Mouse (Mus musculus) limb, embryonic 14.5 days (tissue): ENCODE results near the gene Igsf23. TPM values are rescaled to one million over a fixed set of nuclear protein-coding genes. Genes with fewer than 3 reads are reported as not detected.
A peak's percentile ranks its signal among the peaks of the same experiment; 100 is the strongest.

ENCODE experiments used
- ATAC-seq: fragments of 200-750 bp; cut with Nextera tagmentation; 2 replicates; pipeline ENCODE4 v1.8.0; 2017; ENCODE audit warnings: low read depth, moderate number of reproducible peaks, moderate TSS enrichment; ENCODE audit not compliant: low FRiP score
- DNase-seq: peaks from one replicate; pipeline ENCODE4 v3.0.0-alpha.2; 2015; ENCODE audit warnings: low spot score
- H3K27ac ChIP-seq: fragments of 300-500 bp; sonication (generic); replicated peaks from 2 replicates; pipeline ENCODE4 v1.5.1; 2014; ENCODE audit warnings: low read depth, mild to moderate bottlenecking, low read length, moderate library complexity, mixed read lengths
- H3K27me3 ChIP-seq: fragments of 300-500 bp; sonication (generic); 2 replicates; pipeline ENCODE4 v1.6.1; 2014; ENCODE audit warnings: low read length, mixed read lengths; ENCODE audit not compliant: control insufficient read depth, insufficient read depth
- H3K36me3 ChIP-seq: fragments of 300-500 bp; sonication (generic); 2 replicates; pipeline ENCODE4 v1.6.1; 2014; ENCODE audit warnings: mild to moderate bottlenecking, low read length, moderate library complexity, mixed read lengths; ENCODE audit not compliant: control insufficient read depth, insufficient read depth
- H3K4me1 ChIP-seq: fragments of 300-500 bp; sonication (generic); 2 replicates; pipeline ENCODE4 v1.6.1; 2014; ENCODE audit warnings: antibody characterized with exemption, low read length, mixed read lengths; ENCODE audit not compliant: control insufficient read depth, insufficient read depth
- H3K4me2 ChIP-seq: fragments of 300-500 bp; sonication (generic); replicated peaks from 2 replicates; pipeline ENCODE4 v1.6.1; 2014; ENCODE audit warnings: low read depth, mild to moderate bottlenecking, low read length, moderate library complexity; ENCODE audit not compliant: severe bottlenecking
- H3K4me3 ChIP-seq: fragments of 300-500 bp; sonication (generic); replicated peaks from 2 replicates; pipeline ENCODE4 v1.5.1; 2014; ENCODE audit warnings: low read length
- H3K9ac ChIP-seq: fragments of 300-500 bp; sonication (generic); 2 replicates; pipeline ENCODE4 v1.6.1; 2014; ENCODE audit warnings: mild to moderate bottlenecking, low read depth, low read length, moderate library complexity; ENCODE audit not compliant: severe bottlenecking
- H3K9me3 ChIP-seq: fragments of 300-500 bp; sonication (generic); 2 replicates; pipeline ENCODE4 v1.6.1; 2016; ENCODE audit warnings: low read length; ENCODE audit not compliant: control insufficient read depth
- POLR2A ChIP-seq: fragments of 200-500 bp; IDR thresholded peaks from 2 replicates; pipeline ENCODE4 v1.8.0; 2012; ENCODE audit warnings: inconsistent platforms, mild to moderate bottlenecking, moderate library complexity, borderline replicate concordance; ENCODE audit not compliant: insufficient read depth, insufficient read length; ENCODE audit errors: extremely low read depth
- WGBS: fragments of 180-500 bp; shearing (Covaris S2); extraction: QIAGEN DNeasy Blood & Tissue Kit; methylation state at CpG from one replicate; pipeline ENCODE4 v1.1.7; 2014; 5-methylcytosine and 5-hydroxymethylcytosine counted together
- polyA plus RNA-seq, 2 experiments: library from polyadenylated mRNA; depleted of rRNA in 1 of 2; stranded (reverse) in 1 of 2; unstranded in 1 of 2; fragments of >200 nt; fragmentation: Nextera tagmentation in 1 of 2; extraction: Ambion mirVana in 1 of 2; gene quantifications; 2 replicates each; pipeline versions ENCODE4 v1.2.1 to v1.2.3; 2012 to 2014

The Igsf23 gene
- polyA plus RNA-seq, 2 experiments, result 0.09 to 0.30 TPM

DNA sequence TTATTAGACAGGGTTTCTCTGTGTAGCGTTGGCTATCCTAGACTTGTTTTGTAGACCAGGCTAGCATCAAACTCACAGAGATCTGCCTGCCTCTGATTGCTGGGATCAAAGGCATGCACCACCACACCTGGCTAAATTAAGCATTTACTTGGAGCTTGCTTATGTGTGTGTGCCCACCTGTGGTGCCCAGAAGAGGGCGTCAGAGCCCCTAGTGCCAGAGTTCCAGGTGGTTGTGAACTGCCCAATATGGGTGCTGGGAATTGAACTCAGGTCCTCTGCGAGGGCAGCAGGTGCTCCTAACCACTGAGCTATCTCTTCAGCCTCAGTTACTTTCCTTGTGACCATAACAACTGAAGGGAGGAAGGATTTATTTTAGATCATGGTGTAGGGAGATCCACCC, 18.6 kb upstream of the Igsf23 start:
- no peak overlapping the region for H3K4me2 ChIP-seq
- H3K4me1 ChIP-seq, result no peaks in the 10 kb centered on the region
- ATAC-seq (no peak), DNase-seq (no peak)
- no peak overlapping the region for H3K27ac ChIP-seq
- 0 out of 2 replicates have a peak, but pooled peaks cover 5% of the 10 kb centered on the region for H3K9me3 ChIP-seq
- H3K9ac ChIP-seq, result no peak overlapping the region
- WGBS, result 73% methylated on average over 3 of the region's 3 CpGs
- H3K4me3 ChIP-seq, result no peak overlapping the region
- TF ChIP-seq POLR2A, result no peak
- H3K27me3 ChIP-seq, result no peaks in the 10 kb centered on the region
- no peaks in the 10 kb centered on the region for H3K36me3 ChIP-seq

DNA sequence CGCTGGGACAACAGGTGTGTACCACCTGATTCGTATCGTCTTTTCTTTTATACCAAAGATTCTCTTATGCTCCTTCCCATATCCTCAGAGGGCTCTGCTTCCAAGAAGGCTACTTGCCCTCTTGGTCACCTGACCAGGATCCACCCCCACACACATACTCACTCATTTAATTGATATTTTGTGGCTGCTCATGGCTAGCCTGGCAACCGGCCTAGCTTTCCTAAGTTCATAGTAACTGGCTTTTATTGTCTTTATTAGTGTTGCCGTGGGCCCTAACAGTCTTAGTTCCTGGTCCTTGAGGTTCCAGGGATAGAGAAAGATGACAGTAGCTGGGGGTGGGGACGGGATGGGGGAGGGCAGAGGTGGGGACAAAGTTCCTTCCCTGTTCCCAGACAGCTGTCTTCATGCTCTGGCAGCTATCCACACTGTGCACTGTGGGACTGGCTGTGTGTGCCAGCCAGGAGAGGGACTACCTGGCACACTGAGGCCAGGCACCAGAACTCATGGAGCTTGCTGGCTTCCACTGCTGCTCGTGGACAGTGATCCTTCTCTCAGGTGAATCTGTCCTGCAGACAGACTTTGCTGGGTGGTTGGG, 14.5 kb upstream of the Igsf23 start, which contains the start of gene Ceacam20:
TSS of gene Ceacam20 (plus strand) at position 428 of the 595 bp plus-strand sequence.
- no peaks in the 10 kb centered on the region for H3K27me3 ChIP-seq
- no peak within 1 kb of the TSS for H3K4me3 ChIP-seq
- ATAC-seq, result no peak
- DNase-seq, result no peak
- no peak within 1 kb of the TSS for H3K27ac ChIP-seq
- no peak for TF ChIP-seq POLR2A
- no peaks in the 10 kb centered on the region for H3K4me1 ChIP-seq
- H3K4me2 ChIP-seq, result no peak within 1 kb of the TSS
- WGBS, result 77% methylated on average over 7 of the region's 7 CpGs
- no peak within 1 kb of the TSS for H3K9ac ChIP-seq
- 0 out of 2 replicates have a peak, but pooled peaks cover 2% of the 10 kb centered on the region for H3K9me3 ChIP-seq
- H3K36me3 ChIP-seq, result no peaks in the 10 kb centered on the region

DNA sequence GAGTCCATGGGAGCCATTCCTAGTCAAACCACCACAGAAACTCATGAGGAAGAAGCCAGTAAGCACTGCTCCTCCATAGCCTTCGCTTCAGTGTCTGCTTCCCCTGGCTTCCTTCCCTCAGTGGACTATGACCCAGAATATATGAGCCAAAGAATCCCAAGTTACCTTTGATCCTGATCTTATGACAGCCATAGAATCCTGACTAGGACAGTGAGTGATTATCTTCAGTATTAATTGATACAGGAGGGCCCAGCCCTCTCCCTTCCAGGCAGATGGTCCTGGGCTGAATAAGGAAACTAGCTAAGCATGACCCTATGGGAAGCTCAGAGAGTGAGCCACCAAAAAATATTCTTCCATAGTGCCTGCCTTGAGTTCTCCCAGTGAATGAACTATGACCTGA, 11.9 kb upstream of the Igsf23 start:
- no peak overlapping the region for H3K4me2 ChIP-seq
- ATAC-seq, result no peak
- no peak overlapping the region for H3K4me3 ChIP-seq
- H3K36me3 ChIP-seq, result no peaks in the 10 kb centered on the region
- H3K9ac ChIP-seq, result no peak overlapping the region
- WGBS, result 81% methylated on average over 1 of the region's 1 CpGs
- no peak for DNase-seq
- no peaks in the 10 kb centered on the region for H3K9me3 ChIP-seq
- H3K4me1 ChIP-seq, result no peaks in the 10 kb centered on the region
- H3K27me3 ChIP-seq, result no peaks in the 10 kb centered on the region
- no peak overlapping the region for H3K27ac ChIP-seq
- TF ChIP-seq POLR2A, result no peak

DNA sequence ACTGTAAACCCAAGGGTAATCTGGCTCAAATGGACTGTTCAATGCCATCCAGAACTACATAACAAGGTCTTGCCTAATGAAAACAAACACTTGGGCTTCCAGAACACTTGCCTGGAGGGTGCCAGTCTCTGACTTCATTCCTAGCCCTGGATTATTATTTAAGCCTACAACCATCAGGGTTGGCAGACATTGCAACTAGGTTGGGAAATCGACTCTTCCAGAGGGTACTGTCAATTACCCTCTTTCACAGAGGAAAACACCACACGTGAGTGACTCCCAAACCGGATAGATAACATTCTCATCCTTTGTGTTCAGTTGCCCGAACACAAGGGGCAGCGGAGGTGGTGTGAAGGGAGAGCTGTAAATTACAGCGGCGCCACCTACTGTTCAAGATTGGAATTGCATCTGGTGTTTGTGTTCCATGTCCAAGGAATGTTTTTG, 5.8 kb upstream of the Igsf23 start:
- WGBS, result 2% methylated on average over 7 of the region's 7 CpGs
- DNase-seq (peak; percentile 84), ATAC-seq (peak; percentile 68; the same call in 1 of the 2 replicates)
- no peak overlapping the region for H3K4me3 ChIP-seq
- no peak overlapping the region for H3K9ac ChIP-seq
- H3K9me3 ChIP-seq, result no peaks in the 10 kb centered on the region
- no peak overlapping the region for H3K27ac ChIP-seq
- no peaks in the 10 kb centered on the region for H3K4me1 ChIP-seq
- no peak overlapping the region for H3K4me2 ChIP-seq
- no peak for TF ChIP-seq POLR2A
- H3K27me3 ChIP-seq, result no peaks in the 10 kb centered on the region
- H3K36me3 ChIP-seq, result no peaks in the 10 kb centered on the region

DNA sequence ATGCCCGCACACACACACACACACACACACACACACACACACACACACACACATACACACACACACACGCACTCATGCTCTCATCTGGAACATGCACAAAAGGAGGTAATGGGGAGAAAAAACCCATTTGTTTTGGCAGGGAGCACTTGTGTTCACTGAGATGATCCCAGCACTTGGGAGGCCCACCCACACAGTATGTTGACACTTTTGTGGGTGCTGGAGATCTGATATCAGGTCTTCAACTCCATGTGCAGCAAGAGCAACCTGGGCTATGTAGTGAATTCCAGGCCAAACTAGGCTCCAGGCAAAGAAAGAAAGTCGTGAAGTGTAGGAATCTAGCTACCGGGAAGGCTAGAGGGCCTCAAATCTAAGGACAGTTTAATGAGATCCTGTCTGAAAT, 5.3 kb upstream of the Igsf23 start:
- TF ChIP-seq POLR2A, result no peak

More for the DNA sequence above, 5.3 kb upstream of the Igsf23 start:
- 71% methylated on average over 4 of the region's 4 CpGs for WGBS
- DNase-seq (no peak), ATAC-seq (no peak)
- H3K4me1 ChIP-seq, result no peaks in the 10 kb centered on the region
- H3K9ac ChIP-seq, result no peak overlapping the region
- no peak overlapping the region for H3K27ac ChIP-seq
- H3K9me3 ChIP-seq, result no peaks in the 10 kb centered on the region
- no peak overlapping the region for H3K4me2 ChIP-seq
- no peaks in the 10 kb centered on the region for H3K36me3 ChIP-seq
- H3K27me3 ChIP-seq, result no peaks in the 10 kb centered on the region
- H3K4me3 ChIP-seq, result no peak overlapping the region
